Mouse (Mus musculus): ENCODE results near the gene Usp54. TPM values are rescaled to one million over a fixed set of nuclear protein-coding genes. Genes with fewer than 3 reads are reported as not detected.

Usp54 gene
- total and polyA plus RNA-seq, 3 experiments: 5.3 to 11.7 (median 5.4) TPM

GRCm38 (mm10) chr14:20609519-20609918, 31.3 kb downstream of the Usp54 start:
- peaks cover 0 to 5% of the 10 kb centered on the region in 2 experiments; a peak in 1 of 4 replicates for H3K4me1 ChIP-seq (ENCODE audit: control insufficient read depth in 1 of 2, insufficient read depth in 2 of 2)
- no peaks in the 10 kb centered on the region for H3K27me3 ChIP-seq (replicated peaks)
- in situ Hi-C loops (cut with MboI; ENCODE audit: low pct_ligation_motif_present, low pct_unique_long_range_greater_than_20kb, low sequenced_read_pairs) (no loop called here), dilution Hi-C loops (cut with MboI; ENCODE audit: extremely low pct_ligation_motif_present, extremely low pct_unique_long_range_greater_than_20kb, low sequenced_read_pairs) (no loop called here)
- H3K4me2 ChIP-seq (ENCODE audit: insufficient read depth, low read depth, poor library complexity, severe bottlenecking): no peak overlapping the region
- no peaks in the 10 kb centered on the region; the same call in 1 of the 2 replicates for H3K79me2 ChIP-seq (replicated peaks; ENCODE audit: control insufficient read depth, extremely low read depth, insufficient read depth, poor library complexity, severe bottlenecking)
- no peak overlapping the region for H3K9ac ChIP-seq (ENCODE audit: insufficient read depth, low read depth)
- H3K27ac ChIP-seq (ENCODE audit: insufficient read depth, low read depth): no peak overlapping the region
- TF ChIP-seq TCF12 (IDR thresholded peaks at IDR 0.05; ENCODE audit: low read depth, low read length): no peak
- TF ChIP-seq MEF2A (IDR thresholded peaks at IDR 0.05; ENCODE audit: borderline replicate concordance, low read depth, low read length): no peak
- no peak for TF ChIP-seq HCFC1 (IDR thresholded peaks at IDR 0.05; ENCODE audit: low read depth, low read length)
- TF ChIP-seq GABPA (IDR thresholded peaks at IDR 0.05; ENCODE audit: insufficient replicate concordance, low read depth, low read length): no peak
- no peak for TF ChIP-seq MAZ (IDR thresholded peaks at IDR 0.05; ENCODE audit: low read depth, low read length)
- TF ChIP-seq POLR2AphosphoS2 (IDR thresholded peaks at IDR 0.05; ENCODE audit: low read depth, low read length): no peak
- TF ChIP-seq RAD21 (IDR thresholded peaks at IDR 0.05; ENCODE audit: low read depth, low read length): no peak
- no peak for TF ChIP-seq ZC3H11A (IDR thresholded peaks at IDR 0.05; ENCODE audit: low read depth, low read length)
- TF ChIP-seq USF1 (IDR thresholded peaks at IDR 0.05; ENCODE audit: low read depth, low read length): no peak
- no peak for TF ChIP-seq EP300 (IDR thresholded peaks at IDR 0.05; ENCODE audit: low read length)
- TF ChIP-seq CTCF (conservative IDR thresholded peaks at IDR 0.05 in 1 of 2, IDR thresholded peaks at IDR 0.05 in 1 of 2; ENCODE audit: low read depth in 2 of 2, low read length in 2 of 2): no peak
- no peak for TF ChIP-seq CHD2 (IDR thresholded peaks at IDR 0.05; ENCODE audit: low read length)
- TF ChIP-seq E2F4 (IDR thresholded peaks at IDR 0.05; ENCODE audit: insufficient replicate concordance, low read depth, low read length): no peak
- no peak for TF ChIP-seq USF2 (conservative IDR thresholded peaks at IDR 0.05; ENCODE audit: low read depth, low read length)
- TF ChIP-seq ZMIZ1 (IDR thresholded peaks at IDR 0.05; ENCODE audit: low read depth, low read length): no peak
- TF ChIP-seq ZKSCAN1 (IDR thresholded peaks at IDR 0.05; ENCODE audit: borderline replicate concordance, low read depth, low read length): no peak
- TF ChIP-seq SIN3A (IDR thresholded peaks at IDR 0.05; ENCODE audit: low read length): no peak
- TF ChIP-seq SMC3 (IDR thresholded peaks at IDR 0.05; ENCODE audit: low read depth, low read length): no peak
- H3K9me3 ChIP-seq (replicated peaks; ENCODE audit: low read length): no peaks in the 10 kb centered on the region
- H3K4me3 ChIP-seq (replicated peaks in 1 of 3; ENCODE audit: low read depth in 2 of 3, low read length in 2 of 3, poor library complexity in 1 of 3): no peak overlapping the region
- H3K36me3 ChIP-seq (replicated peaks in 1 of 2; ENCODE audit: control insufficient read depth in 1 of 2, insufficient read depth in 1 of 2, low read length in 1 of 2): peaks cover 6 to 28% of the 10 kb centered on the region in 2 experiments
- no peak for DNase-seq (ENCODE audit: extremely low read depth)

DNA sequence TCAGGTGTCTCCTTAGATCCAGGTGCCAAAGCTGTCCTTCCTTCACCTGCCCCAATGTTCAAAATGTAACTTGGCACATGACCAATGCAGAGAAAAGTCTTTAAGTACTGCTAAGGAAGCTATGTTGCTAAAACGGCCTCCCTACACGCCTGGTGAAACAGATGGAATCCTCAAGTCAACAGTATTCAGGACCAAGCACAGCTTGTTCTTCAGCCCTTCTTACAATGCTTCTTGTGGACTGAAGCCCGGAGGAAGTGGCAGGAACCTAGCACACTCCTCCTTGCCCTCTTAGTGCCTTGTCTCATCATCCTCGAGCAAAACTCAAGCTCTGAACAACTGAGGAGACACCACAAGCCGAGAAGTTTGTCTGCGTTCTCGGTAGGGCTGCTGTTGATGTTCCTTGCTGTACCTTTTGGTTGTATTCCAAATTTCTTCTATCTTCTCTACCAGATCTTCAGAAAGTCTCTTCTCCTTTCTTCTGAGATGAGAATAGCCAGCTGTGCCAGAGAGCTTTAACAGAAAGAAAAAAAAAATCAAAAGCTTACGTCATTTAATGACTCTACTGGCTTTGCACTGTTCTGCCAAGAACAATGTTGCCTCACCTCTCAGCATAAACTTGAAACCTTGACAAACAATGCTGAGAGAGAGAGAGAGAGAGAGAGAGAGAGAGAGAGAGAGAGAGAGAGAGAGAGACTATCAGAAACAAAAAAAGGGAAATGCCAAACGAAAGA, 33.3 kb downstream of the Usp54 start:
- H3K4me3 ChIP-seq (replicated peaks in 1 of 3; ENCODE audit: low read depth in 2 of 3, low read length in 2 of 3, poor library complexity in 1 of 3): no peak overlapping the region
- H3K36me3 ChIP-seq (replicated peaks in 1 of 2; ENCODE audit: control insufficient read depth in 1 of 2, insufficient read depth in 1 of 2, low read length in 1 of 2): peaks cover 6 to 30% of the 10 kb centered on the region in 2 experiments
- no peak overlapping the region for H3K4me2 ChIP-seq (ENCODE audit: insufficient read depth, low read depth, poor library complexity, severe bottlenecking)
- no peak overlapping the region for H3K9ac ChIP-seq (ENCODE audit: insufficient read depth, low read depth)
- peaks cover 0 to 5% of the 10 kb centered on the region in 2 experiments; a peak in 1 of 4 replicates for H3K4me1 ChIP-seq (ENCODE audit: control insufficient read depth in 1 of 2, insufficient read depth in 2 of 2)
- dilution Hi-C loops (cut with MboI; ENCODE audit: extremely low pct_ligation_motif_present, extremely low pct_unique_long_range_greater_than_20kb, low sequenced_read_pairs) (no loop called here), in situ Hi-C loops (cut with MboI; ENCODE audit: low pct_ligation_motif_present, low pct_unique_long_range_greater_than_20kb, low sequenced_read_pairs) (no loop called here)
- H3K27ac ChIP-seq (ENCODE audit: insufficient read depth, low read depth): no peak overlapping the region
- DNase-seq (ENCODE audit: extremely low read depth): no peak
- no peaks in the 10 kb centered on the region for H3K9me3 ChIP-seq (replicated peaks; ENCODE audit: low read length)
- TF ChIP-seq HCFC1 (IDR thresholded peaks at IDR 0.05; ENCODE audit: low read depth, low read length): no peak
- TF ChIP-seq MXI1 (IDR thresholded peaks at IDR 0.05; ENCODE audit: low read depth, low read length): no peak
- no peak for TF ChIP-seq JUND (conservative IDR thresholded peaks at IDR 0.05; ENCODE audit: low read depth, low read length)
- H3K79me2 ChIP-seq (replicated peaks; ENCODE audit: control insufficient read depth, extremely low read depth, insufficient read depth, poor library complexity, severe bottlenecking): no peaks in the 10 kb centered on the region; the same call in 1 of the 2 replicates
- H3K27me3 ChIP-seq (replicated peaks): no peaks in the 10 kb centered on the region

All from CH12.LX (cell line).